Mouse (Mus musculus): ENCODE measurements around the gene Padi2. TPM values are rescaled to one million over a fixed set of nuclear protein-coding genes. Genes with fewer than 3 reads are reported as not detected.

Gene Padi2
- polyA plus RNA-seq, 1 experiment = 2.4 TPM

DNA sequence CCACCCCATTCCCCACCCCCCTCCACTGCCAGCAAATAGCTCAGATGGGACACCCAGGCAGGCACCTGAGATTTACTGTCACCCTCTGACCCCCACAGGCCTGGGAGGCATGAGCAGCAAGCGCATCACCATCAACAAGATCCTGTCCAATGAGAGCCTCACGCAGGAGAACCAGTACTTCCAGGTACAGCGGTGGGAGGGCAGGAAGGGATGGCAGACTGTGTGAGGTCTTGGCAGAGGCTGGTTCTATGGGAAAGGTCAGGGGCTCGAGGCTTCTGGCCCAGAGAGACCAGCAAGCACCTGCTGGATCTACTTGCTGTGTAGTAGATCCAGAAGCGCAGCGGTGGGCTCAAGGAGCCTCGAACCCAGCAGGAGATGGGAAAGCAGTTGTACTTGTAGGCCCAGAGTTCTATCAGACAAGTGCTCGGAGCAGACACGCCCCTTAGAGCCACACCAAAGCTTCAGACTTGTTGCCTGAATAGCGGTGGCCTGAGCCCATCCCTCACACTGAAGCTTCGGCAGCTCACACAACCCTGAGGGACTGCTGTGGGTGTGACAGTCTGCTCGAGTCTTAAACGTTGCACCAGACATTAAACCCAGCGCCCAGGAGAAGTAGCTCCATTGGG lies 40.5 kb downstream of the Padi2 start:
- Histone ChIP-seq H3K4me1 (ENCODE audit: control insufficient read depth) (peaks cover 17% of the 10 kb centered on the region), H3K36me3 (ENCODE audit: control insufficient read depth) (peaks cover 56% of the 10 kb centered on the region), H3K27me3 (ENCODE audit: control insufficient read depth) (no peaks in the 10 kb centered on the region), H3K9me3 (ENCODE audit: control insufficient read depth, low read length) (no peaks in the 10 kb centered on the region), H3K4me3 (replicated peaks) (no peak overlapping the region)
- TF ChIP-seq TAL1 (IDR thresholded peaks at IDR 0.05; ENCODE audit: low read length) (no peak), GATA1 (IDR thresholded peaks at IDR 0.05; ENCODE audit: low read length) (no peak)

DNA sequence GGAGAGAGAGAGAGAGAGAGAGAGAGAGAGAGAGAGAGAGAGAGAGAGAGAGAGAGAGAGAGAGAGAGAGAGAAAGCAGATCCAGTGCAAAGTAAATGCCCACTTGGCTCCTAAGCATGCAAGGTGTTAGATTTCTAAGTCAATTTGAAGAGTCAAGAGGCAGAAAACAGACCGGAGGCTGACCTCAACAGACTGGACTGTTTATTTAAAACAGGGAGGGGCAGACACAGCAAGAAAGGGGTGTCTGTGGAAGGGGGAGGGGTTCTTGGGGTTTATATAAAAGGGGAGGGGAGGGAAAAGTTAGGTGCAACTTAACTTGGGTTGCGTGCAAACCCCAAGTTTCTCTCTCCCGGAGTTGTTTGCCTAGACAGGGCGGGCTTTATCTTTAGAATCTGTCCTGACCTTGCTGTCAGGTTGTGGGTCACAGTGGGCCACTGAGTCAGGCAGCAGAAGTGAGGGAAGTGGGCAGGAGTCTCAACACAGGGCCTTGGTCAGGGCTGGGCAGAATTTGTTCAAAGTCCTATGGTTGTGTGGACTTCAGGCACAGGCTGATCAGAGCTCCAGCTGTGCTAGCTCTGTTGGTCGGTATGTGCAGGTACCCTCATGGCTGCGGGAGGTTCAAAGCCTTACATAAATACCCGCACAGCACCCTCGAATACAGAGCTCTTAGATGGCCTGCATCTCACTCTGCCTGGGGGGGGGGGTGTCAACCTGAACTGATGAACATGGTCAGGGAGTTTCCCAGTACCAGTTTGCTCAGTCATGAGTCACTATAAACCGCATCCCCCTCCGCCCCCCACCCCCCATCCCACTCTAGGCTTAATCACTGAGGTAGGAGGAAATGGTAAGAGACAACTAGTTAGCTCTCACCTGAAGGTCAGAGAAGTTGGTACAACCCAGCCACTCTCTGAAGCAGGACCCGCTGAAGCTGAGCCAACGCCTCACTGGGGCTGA lies 41.6 kb downstream of the Padi2 start:
- Histone ChIP-seq H3K9me3 (ENCODE audit: control insufficient read depth, low read length) (no peaks in the 10 kb centered on the region), H3K4me1 (ENCODE audit: control insufficient read depth) (peaks cover 17% of the 10 kb centered on the region), H3K4me3 (replicated peaks) (no peak overlapping the region), H3K36me3 (ENCODE audit: control insufficient read depth) (peaks cover 56% of the 10 kb centered on the region), H3K27me3 (ENCODE audit: control insufficient read depth) (no peaks in the 10 kb centered on the region)
- no peak for TF ChIP-seq GATA1 (IDR thresholded peaks at IDR 0.05; ENCODE audit: low read length)
- TF ChIP-seq TAL1 (IDR thresholded peaks at IDR 0.05; ENCODE audit: low read length) = no peak

DNA sequence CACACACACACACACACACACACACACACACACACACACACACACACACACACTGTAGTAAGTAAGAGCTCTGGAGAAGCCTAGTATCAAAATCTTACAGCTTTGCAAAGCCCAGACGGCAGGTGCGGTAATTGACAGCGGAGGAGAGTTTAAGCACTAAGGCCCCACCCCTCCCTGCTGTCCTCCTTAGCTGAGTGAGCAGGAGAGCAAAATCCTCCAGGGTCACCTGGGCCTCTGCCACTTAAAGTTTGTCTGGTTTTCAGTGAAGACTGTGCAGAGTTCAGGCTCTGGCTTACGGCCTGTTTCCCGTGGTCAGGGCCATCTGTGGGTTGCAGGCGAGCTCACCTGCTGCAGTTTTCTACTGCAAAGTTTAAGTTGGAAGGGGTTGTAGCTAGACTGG lies 42.3 kb downstream of the Padi2 start:
- H3K36me3 ChIP-seq (ENCODE audit: control insufficient read depth) = peaks cover 56% of the 10 kb centered on the region
- TF ChIP-seq GATA1 (IDR thresholded peaks at IDR 0.05; ENCODE audit: low read length) (no peak), TAL1 (IDR thresholded peaks at IDR 0.05; ENCODE audit: low read length) (no peak)
- H3K4me1 ChIP-seq (ENCODE audit: control insufficient read depth) = peaks cover 17% of the 10 kb centered on the region
- H3K4me3 ChIP-seq (replicated peaks) = no peak overlapping the region
- H3K9me3 ChIP-seq (ENCODE audit: control insufficient read depth, low read length) = no peaks in the 10 kb centered on the region
- no peaks in the 10 kb centered on the region for H3K27me3 ChIP-seq (ENCODE audit: control insufficient read depth)

DNA sequence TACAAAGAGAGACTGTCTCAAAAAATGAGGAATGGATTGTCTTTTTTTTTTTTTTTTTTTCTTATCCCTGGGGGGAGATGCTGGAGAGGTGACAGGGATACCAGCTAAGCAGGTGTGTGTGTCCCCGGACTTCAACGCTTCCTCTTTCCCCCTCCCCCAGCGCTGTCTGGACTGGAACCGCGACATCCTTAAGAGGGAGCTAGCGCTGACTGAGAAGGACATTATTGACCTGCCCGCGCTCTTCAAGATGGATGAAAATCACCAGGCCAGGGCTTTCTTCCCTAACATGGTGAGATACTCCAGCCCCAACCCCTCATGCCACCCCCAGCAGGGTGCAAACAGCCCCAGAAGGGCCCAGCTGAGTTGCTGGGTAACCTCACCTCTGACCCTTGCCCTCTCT lies 42.9 kb downstream of the Padi2 start:
- Histone ChIP-seq H3K4me3 (replicated peaks) (no peak overlapping the region), H3K27me3 (ENCODE audit: control insufficient read depth) (no peaks in the 10 kb centered on the region), H3K4me1 (ENCODE audit: control insufficient read depth) (peaks cover 17% of the 10 kb centered on the region), H3K9me3 (ENCODE audit: control insufficient read depth, low read length) (no peaks in the 10 kb centered on the region), H3K36me3 (ENCODE audit: control insufficient read depth) (peaks cover 55% of the 10 kb centered on the region)
- TF ChIP-seq TAL1 (IDR thresholded peaks at IDR 0.05; ENCODE audit: low read length) = no peak
- no peak for TF ChIP-seq GATA1 (IDR thresholded peaks at IDR 0.05; ENCODE audit: low read length)

DNA sequence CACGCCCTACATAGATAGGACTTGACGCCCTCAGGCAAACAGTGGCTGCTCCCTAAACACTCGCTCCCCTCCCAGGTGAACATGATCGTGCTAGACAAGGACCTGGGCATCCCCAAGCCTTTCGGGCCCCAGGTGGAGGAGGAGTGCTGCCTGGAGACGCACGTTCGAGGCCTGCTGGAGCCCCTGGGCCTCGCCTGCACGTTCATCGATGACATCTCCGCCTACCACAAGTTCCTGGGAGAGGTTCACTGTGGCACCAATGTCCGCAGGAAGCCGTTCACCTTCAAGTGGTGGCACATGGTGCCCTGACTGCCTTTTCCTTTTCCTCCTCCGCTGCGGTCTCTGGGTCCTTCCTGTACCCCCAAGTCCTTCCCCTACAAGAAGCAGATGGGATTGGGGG lies 43.5 kb downstream of the Padi2 start:
- Histone ChIP-seq H3K4me1 (ENCODE audit: control insufficient read depth) (peaks cover 17% of the 10 kb centered on the region), H3K9me3 (ENCODE audit: control insufficient read depth, low read length) (no peaks in the 10 kb centered on the region), H3K36me3 (ENCODE audit: control insufficient read depth) (peaks cover 49% of the 10 kb centered on the region), H3K4me3 (replicated peaks) (no peak overlapping the region), H3K27me3 (ENCODE audit: control insufficient read depth) (no peaks in the 10 kb centered on the region)
- TF ChIP-seq TAL1 (IDR thresholded peaks at IDR 0.05; ENCODE audit: low read length) (no peak), GATA1 (IDR thresholded peaks at IDR 0.05; ENCODE audit: low read length) (no peak)

DNA sequence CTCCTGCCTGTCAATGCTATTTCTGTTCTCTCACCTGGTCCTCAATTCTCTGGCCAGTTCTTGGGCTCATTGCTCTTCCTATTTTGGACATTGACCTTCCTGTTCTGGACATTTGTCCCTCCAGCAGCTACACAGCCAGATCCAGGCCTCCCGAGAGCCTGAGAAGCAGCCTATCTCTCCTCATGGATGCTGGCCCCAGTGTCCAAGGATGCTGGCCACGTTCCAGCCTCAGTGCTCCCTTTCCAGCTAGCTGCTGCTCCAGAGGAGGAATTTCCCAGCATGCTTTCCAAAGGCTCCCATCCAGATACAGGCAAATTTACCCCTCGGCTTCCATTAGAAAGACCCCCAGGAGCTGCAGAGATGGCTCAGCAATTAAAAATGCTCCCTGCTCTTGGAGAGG lies 44.4 kb downstream of the Padi2 start:
- Histone ChIP-seq H3K36me3 (ENCODE audit: control insufficient read depth) (peaks cover 41% of the 10 kb centered on the region), H3K9me3 (ENCODE audit: control insufficient read depth, low read length) (no peaks in the 10 kb centered on the region), H3K4me3 (replicated peaks) (no peak overlapping the region), H3K4me1 (ENCODE audit: control insufficient read depth) (peaks cover 17% of the 10 kb centered on the region), H3K27me3 (ENCODE audit: control insufficient read depth) (peaks cover 2% of the 10 kb centered on the region)
- no peak for TF ChIP-seq GATA1 (IDR thresholded peaks at IDR 0.05; ENCODE audit: low read length)
- no peak for TF ChIP-seq TAL1 (IDR thresholded peaks at IDR 0.05; ENCODE audit: low read length)

DNA sequence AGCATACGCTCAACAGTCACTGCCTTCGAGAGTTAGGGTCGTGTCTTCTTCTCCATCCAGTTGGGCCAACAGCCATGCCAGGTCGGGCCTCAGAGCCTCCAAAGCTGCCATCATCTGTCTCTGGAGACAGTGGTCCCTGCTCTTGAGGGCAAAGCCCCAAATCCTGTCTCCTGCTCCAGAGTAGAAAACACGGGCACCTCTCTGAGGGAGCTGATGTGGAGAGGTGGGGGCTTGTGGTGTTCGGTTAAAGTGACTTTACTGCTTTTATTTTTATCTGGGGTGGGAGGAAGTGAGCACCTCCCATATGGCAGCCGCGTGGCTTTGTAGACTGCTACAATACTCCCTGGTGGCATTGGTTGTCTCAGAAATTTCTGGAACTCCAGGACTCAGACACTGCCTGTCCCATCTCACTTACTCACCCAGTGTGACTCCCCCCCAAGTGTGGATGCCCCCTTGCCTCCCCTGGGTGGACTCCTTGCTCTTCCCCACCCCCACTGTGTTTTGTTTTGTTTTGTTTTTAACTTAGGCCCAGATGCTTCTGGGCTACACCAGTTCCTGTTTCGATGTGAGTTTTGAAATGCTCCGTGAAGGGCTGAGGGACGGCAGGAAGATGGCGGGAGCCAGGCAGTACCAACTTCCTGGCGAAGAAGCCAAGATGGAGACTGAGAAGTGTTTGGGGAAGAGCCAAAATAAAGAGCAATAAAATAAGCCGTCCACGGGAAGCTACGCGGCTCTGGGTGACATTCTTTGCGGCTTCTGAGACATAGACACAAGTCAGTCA lies 45.9 kb downstream of the Padi2 start:
- TF ChIP-seq GATA1 (IDR thresholded peaks at IDR 0.05; ENCODE audit: low read length) = no peak
- TF ChIP-seq TAL1 (IDR thresholded peaks at IDR 0.05; ENCODE audit: low read length) = no peak
- Histone ChIP-seq H3K4me3 (replicated peaks) (no peak overlapping the region), H3K9me3 (ENCODE audit: control insufficient read depth, low read length) (no peaks in the 10 kb centered on the region), H3K27me3 (ENCODE audit: control insufficient read depth) (peaks cover 13% of the 10 kb centered on the region), H3K4me1 (ENCODE audit: control insufficient read depth) (peaks cover 6% of the 10 kb centered on the region), H3K36me3 (ENCODE audit: control insufficient read depth) (peaks cover 31% of the 10 kb centered on the region)

DNA sequence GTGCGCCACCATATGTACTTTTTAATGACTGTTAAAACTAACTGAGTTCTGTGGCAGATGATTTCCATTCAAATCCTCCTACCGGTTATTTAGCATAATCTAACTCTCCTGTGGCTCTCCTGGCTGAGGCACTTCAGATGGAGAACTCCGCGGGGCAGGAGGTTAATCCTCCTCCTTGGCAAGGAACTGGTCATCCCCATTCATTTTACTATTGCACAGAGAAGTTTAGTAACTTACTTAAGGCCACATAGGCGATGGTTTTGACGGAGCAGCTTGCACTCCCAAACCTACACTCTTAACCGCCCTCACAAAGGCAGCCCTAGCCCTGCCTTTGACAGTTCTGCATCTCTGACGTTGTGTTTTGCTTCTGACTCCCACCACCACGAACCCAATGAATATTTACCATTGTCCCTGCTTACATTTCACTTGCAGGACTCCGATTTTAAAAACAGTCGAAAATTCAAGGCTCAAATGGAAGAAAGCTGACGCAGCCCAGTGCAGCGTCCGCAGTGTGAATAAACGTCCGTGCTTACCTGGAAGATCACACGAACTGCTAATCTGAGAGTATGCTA lies 51.1 kb downstream of the Padi2 start:
- H3K4me3 ChIP-seq (replicated peaks) = peak overlapping the region; percentile 33
- TF ChIP-seq GATA1 (IDR thresholded peaks at IDR 0.05; ENCODE audit: low read length) (no peak), TAL1 (IDR thresholded peaks at IDR 0.05; ENCODE audit: low read length) (no peak)
- H3K9me3 ChIP-seq (ENCODE audit: control insufficient read depth, low read length) = no peaks in the 10 kb centered on the region
- peaks cover 21% of the 10 kb centered on the region for H3K27me3 ChIP-seq (ENCODE audit: control insufficient read depth)
- H3K4me1 ChIP-seq (ENCODE audit: control insufficient read depth) = peaks cover 26% of the 10 kb centered on the region
- H3K36me3 ChIP-seq (ENCODE audit: control insufficient read depth) = no peaks in the 10 kb centered on the region
